Mouse (Mus musculus): ENCODE measurements at regions not wholly inside any gene's neighbourhood (a gene's known extent, or its start where the extent isn't known, plus 50 kb on each side); places are given as distances from the start of the nearest gene placed in this dataset.
A peak's percentile ranks its signal among the peaks of the same experiment; 100 is the strongest.

DNA sequence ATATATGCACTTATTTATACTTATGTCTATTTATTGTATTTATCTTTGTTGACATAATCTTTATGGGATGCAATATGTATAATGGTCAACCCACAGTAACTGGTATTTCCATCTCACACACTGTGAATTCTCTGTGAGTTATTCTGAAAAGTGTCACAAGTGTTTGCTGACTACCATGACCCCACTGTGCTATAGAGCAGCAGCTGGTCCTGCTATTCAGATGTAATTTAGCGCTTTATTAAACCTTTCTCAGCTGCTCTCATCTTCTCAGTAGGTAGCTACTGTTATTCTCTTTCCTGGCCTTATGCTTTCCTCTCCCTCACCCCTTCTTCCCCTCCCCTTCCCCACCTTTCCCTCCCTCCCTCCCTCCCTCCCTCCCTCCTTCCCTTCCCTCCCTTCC is 296.0 kb upstream of the Dusp10 start:
- no peak for DNase-seq (ENCODE audit: low read depth, low spot score)

DNA sequence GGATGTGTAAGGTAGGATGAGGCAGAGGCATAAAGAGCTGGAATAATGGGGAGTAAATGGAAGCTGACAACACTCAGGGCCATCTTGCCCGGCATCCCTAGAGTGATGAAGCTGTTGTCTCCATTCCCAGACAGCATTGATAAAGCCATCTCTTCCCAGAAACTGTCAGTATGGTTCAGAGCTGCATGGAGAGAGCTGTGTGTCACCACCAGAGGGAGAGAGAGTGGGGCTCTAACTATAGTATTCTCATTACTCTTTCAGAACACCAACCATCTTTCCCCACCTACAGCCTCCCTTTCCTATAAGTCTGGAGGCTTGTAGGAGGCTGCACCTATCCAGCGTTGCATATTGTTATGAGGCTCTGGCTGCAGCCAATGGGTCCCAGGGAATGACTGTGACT is 264.0 kb upstream of the Dusp10 start:
- DNase-seq (ENCODE audit: low read depth, low spot score): no peak

GRCm38 (mm10) chr1:183754500-183754899 is 258.6 kb upstream of the Dusp10 start:
- DNase-seq (ENCODE audit: low read depth, low spot score): no peak

DNA sequence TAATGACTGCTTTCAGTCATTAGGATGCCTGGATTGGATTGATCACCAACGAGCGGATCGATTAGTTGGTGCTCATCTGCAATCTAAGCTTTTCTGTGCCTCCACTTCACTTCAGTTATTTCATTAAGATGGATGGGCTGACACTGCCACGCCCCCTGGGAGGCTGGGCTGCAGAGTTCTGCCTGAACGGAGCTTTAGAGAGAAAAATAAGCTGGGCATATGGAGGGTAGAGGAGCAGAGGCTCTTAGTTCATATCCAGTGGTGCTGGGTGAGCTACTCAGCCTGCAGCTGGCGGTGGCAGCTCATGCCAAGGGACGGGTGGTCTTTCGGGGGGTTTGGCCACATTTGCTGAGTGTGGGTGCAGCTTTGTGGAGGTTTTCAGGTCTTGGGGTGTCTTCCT is 256.4 kb upstream of the Dusp10 start:
- no peak for DNase-seq (ENCODE audit: low read depth, low spot score)

- DNase-seq (ENCODE audit: low read depth, low spot score): peak; percentile 30
These were observed 249.0 kb upstream of the Dusp10 start for GRCm38 (mm10) chr1:183763864-183764726.

- DNase-seq (ENCODE audit: low read depth, low spot score): no peak
These were observed 240.3 kb upstream of the Dusp10 start for GRCm38 (mm10) chr1:183772844-183773243.

GRCm38 (mm10) chr1:183780180-183780579 is 232.9 kb upstream of the Dusp10 start:
- DNase-seq (ENCODE audit: low read depth, low spot score): no peak

GRCm38 (mm10) chr1:183780779-183781178 is 232.3 kb upstream of the Dusp10 start:
- DNase-seq (ENCODE audit: low read depth, low spot score): no peak

DNA sequence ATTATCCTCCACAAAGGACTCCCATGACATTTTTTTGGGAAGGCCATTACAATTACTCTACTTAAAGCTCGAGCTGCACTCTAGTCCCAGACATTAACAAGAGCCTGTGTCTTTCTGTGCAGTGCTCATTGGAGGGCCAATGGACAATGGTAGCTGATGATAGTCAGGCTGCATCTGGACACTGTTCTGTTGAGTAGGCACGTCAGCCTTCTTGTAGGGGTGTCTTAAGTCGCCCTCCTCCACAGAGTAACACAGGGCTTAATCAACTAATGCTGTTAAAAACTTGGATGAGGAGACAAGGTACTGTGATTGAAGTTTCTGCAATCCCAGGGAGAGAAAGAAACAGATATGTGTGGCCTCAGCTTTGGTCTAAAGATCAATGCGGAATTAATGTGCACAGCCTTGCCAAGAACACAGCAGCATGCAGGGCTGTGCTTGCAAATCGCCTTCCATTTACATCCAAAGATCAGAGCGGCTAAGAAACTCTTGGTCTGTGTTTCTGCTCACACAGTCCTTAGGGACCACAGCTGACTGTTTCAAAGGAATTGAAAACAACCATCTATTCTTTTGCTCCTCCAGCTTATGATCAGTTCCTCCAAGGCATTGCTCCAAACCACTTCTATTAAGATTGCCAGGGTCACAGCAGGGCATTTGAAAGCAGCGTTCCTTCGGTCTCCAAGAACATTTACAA is 229.5 kb upstream of the Dusp10 start:
- no peak for DNase-seq (ENCODE audit: low read depth, low spot score)

- DNase-seq (ENCODE audit: low read depth, low spot score): no peak
These were observed 220.8 kb upstream of the Dusp10 start for GRCm38 (mm10) chr1:183792230-183792813.

- no peak for DNase-seq (ENCODE audit: low read depth, low spot score)
These were observed 219.8 kb upstream of the Dusp10 start for GRCm38 (mm10) chr1:183793324-183793723.

DNA sequence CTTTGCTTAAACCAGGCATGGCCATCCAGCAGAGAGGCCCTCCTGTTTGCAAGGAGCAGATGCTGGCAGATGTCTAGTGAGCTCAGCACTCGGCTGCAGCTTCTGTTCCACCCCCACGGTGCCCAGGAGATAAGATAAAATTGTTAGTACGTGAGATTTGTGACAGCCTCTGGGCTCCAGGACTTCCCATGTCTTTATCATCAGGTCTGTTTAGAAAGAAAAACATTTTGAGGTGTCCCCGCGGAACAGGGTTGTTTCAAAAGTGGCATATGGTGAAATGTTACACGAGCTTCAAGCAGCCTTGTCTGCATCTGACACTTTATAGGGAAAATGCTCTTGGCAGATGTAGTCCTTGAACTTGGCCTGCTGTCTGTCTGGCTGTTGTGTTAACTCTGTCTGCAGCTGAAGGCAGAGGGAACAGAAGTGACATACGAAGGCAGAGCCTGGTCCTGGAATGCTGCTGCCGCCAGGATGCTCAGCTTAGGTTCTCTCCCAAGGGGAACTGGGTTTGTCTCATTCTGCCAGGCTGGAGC is 219.1 kb upstream of the Dusp10 start:
- no peak for DNase-seq (ENCODE audit: low read depth, low spot score)

DNA sequence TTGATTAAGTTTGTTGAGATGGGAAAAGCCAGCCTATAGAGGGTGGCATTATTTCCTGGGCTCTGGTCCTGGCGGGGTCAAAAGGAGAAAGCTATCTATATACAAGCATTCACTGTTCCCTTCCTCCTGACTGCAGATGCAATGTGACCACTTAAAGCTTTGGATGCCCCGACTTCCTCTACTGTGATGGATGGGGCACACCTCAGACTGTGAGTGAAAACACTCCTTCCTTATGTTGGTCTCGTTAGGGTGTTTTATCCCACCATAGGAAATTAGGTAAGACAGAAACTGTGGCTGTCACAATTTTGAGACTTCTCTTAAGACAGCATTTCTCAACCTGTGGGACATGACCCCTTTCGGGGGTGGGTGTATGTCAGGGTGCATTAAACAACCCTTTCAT is 210.8 kb upstream of the Dusp10 start:
- DNase-seq (ENCODE audit: low read depth, low spot score): no peak

- no peak for DNase-seq (ENCODE audit: low read depth, low spot score)
These were observed 209.7 kb upstream of the Dusp10 start for GRCm38 (mm10) chr1:183803357-183803756.

- DNase-seq (ENCODE audit: low read depth, low spot score): no peak
These were observed 209.3 kb upstream of the Dusp10 start for GRCm38 (mm10) chr1:183803826-183804225.

- no peak for DNase-seq (ENCODE audit: low read depth, low spot score)
These were observed 208.8 kb upstream of the Dusp10 start for GRCm38 (mm10) chr1:183804295-183804694.

DNA sequence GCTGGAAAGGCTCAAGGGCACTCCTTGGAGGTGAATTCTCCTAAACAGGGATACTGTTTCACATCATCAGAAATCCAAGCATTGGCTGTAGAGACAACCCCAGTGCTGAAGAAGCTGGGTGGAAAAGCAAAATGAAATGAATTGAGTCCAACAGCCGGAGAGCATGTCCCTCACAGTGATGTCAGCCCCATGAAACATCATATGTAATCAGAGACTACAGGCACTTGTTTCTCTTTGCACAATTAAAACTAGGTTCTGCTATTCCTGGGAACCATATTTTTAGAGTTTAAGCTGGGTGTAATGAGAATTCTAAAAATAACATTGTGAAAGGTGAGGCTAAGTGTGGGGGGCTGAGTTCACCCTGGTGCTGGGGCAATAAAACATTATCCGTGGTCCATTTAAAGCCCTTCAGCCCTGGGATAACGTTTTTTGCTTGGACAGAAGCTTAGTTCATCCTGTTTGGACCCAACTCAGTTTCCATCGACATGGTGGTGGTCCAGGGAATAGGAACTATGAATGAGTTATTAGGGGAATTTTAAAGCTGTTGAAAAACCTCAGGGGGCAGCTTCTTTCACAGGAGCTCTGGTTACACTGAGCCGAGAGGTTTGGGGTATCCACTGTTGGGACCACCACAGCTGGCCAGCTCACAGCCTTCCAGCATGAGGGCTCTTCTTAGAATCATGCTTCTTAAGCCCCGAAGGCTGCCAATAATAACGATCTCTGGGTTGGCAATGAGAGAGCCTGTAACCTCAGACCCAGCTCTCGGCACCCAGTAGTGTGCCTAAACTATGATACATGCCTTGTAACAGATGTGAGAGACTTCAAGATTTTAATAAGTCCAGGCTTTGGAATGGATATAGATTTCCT is 206.0 kb upstream of the Dusp10 start:
- no peak for DNase-seq (ENCODE audit: low read depth, low spot score)

DNA sequence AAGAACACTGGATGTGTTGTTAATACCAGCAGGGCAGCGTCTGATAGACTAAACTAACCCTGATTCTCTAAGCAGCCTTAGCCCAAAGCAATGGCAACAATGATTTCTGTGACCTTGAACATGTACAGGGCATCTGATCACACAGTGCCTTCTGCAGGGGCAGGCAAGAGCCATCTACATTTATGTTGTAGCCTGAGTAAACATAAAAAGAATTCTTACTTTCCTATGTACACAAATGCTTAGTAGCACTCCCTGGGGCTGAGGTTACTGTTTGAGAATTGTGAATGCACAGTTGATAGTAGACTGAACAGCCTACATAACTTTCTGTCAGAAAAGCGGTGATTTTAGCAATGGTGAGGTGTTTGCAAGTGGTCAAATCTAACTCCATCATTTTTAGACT is 204.9 kb upstream of the Dusp10 start:
- no peak for DNase-seq (ENCODE audit: low read depth, low spot score)

- no peak for DNase-seq (ENCODE audit: low read depth, low spot score)
These were observed 192.5 kb upstream of the Dusp10 start for GRCm38 (mm10) chr1:183820555-183820954.

GRCm38 (mm10) chr1:183826300-183826699 is 186.8 kb upstream of the Dusp10 start:
- no peak for DNase-seq (ENCODE audit: low read depth, low spot score)

DNA sequence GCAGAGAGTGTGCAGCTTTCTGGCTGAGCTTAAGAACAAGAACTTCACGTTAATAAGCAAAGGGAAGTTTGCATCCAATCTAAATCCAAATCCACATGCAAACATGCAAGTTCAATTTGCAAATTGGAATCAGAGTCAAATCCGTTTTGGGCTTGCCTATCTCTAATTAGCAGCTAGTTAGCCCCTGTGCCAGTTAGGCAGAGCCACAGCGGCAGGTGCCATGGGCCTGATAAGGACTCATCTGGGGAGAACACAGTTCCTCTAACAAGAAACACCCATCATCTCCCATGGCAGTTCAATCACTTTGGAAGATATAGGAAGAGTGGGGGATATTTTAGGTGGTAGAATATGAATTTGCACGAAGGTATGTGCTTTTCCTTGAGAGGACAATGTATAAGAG is 168.0 kb upstream of the Dusp10 start:
- DNase-seq (ENCODE audit: low read depth, low spot score): no peak

All from forelimb bud, embryonic 11.5 days (tissue).